Mouse (Mus musculus) myocyte (in vitro differentiated cells): ENCODE data around the gene Ak1. TPM values are rescaled to one million over a fixed set of nuclear protein-coding genes. Genes with fewer than 3 reads are reported as not detected.

Experiments
- H3K27me3 ChIP-seq: one replicate; pipeline ENCODE4 v1.6.1; 2011; ENCODE audit not compliant: control insufficient read depth, insufficient read depth, insufficient read length
- H3K36me3 ChIP-seq: one replicate; pipeline ENCODE4 v1.6.1; 2011; ENCODE audit not compliant: control insufficient read depth, insufficient read depth
- H3K4me2 ChIP-seq: one replicate; pipeline ENCODE4 v1.6.1; 2011; ENCODE audit warnings: low read depth, control low read depth
- H3K4me3 ChIP-seq: one replicate; pipeline ENCODE4 v1.5.1; 2011; ENCODE audit warnings: mild to moderate bottlenecking, control low read depth, moderate library complexity
- H3K79me2 ChIP-seq: one replicate; pipeline ENCODE4 v1.6.1; 2011; ENCODE audit not compliant: control insufficient read depth, insufficient read depth
- H3ac ChIP-seq: one replicate; pipeline ENCODE4 v1.6.1; 2011; ENCODE audit not compliant: control insufficient read depth, insufficient read length
- CEBPB ChIP-seq: IDR thresholded peaks from 2 replicates; pipeline ENCODE4 v1.6.1; 2011; ENCODE audit warnings: mild to moderate bottlenecking, moderate library complexity; ENCODE audit not compliant: poor library complexity, insufficient read depth, severe bottlenecking
- E2F4 ChIP-seq: IDR thresholded peaks from one replicate; pipeline ENCODE4 v1.6.1; 2011; ENCODE audit warnings: mild to moderate bottlenecking, control low read depth, moderate library complexity; ENCODE audit not compliant: insufficient read depth
- MAX ChIP-seq: IDR thresholded peaks from one replicate; pipeline ENCODE4 v1.6.1; 2011; ENCODE audit warnings: low read depth, mild to moderate bottlenecking, control low read depth
- MYOD1 ChIP-seq, 3 experiments: IDR thresholded peaks; one replicate each; pipeline ENCODE4 v1.6.1; 2011; ENCODE audit warnings: control low read depth in 2 of 3, low read depth in 2 of 3, mild to moderate bottlenecking in 2 of 3, moderate library complexity in 1 of 3; ENCODE audit not compliant: insufficient read length in 2 of 3, control insufficient read depth in 1 of 3
- MYOG ChIP-seq, 3 experiments: IDR thresholded peaks; one replicate each; pipeline ENCODE4 v1.6.1; 2011; ENCODE audit warnings: control low read depth in 2 of 3, low read depth in 2 of 3, mild to moderate bottlenecking in 2 of 3; ENCODE audit not compliant: insufficient read length in 2 of 3, control insufficient read depth in 1 of 3, insufficient read depth in 1 of 3
- POLR2A ChIP-seq: IDR thresholded peaks from one replicate; pipeline ENCODE4 v1.6.1; 2011; ENCODE audit warnings: low read depth, mild to moderate bottlenecking, control low read depth, moderate library complexity; ENCODE audit not compliant: insufficient read length
- POLR2AphosphoS2 ChIP-seq: IDR thresholded peaks from one replicate; pipeline ENCODE4 v1.6.1; 2011; ENCODE audit warnings: low read depth, control low read depth; ENCODE audit not compliant: insufficient read length
- REST ChIP-seq: IDR thresholded peaks from one replicate; pipeline ENCODE4 v1.6.1; 2011; ENCODE audit warnings: mild to moderate bottlenecking, control low read depth, moderate library complexity; ENCODE audit not compliant: insufficient read depth, insufficient read length
- SRF ChIP-seq: IDR thresholded peaks from one replicate; pipeline ENCODE4 v1.6.1; 2011; ENCODE audit warnings: low read depth; ENCODE audit not compliant: control insufficient read depth, insufficient read length
- TCF12 ChIP-seq: IDR thresholded peaks from one replicate; pipeline ENCODE4 v1.6.1; 2011; ENCODE audit warnings: mild to moderate bottlenecking, control low read depth; ENCODE audit not compliant: poor library complexity, insufficient read depth, severe bottlenecking
- TCF3 ChIP-seq: IDR thresholded peaks from one replicate; pipeline ENCODE4 v1.6.1; 2011; ENCODE audit warnings: low read depth, control low read depth; ENCODE audit not compliant: insufficient read length
- USF1 ChIP-seq: IDR thresholded peaks from one replicate; pipeline ENCODE4 v1.6.1; 2011; ENCODE audit warnings: low read depth, mild to moderate bottlenecking, control low read depth, moderate library complexity
- polyA plus RNA-seq: library from polyadenylated mRNA; unstranded; fragments of >200 nt; fragmentation: generic; extraction: Trizol; gene quantifications from one replicate; pipeline ENCODE4 v1.2.1, GENCODE M21; 2012; ENCODE audit warnings: missing spikeins

Gene Ak1
- polyA plus RNA-seq, 1 experiment = 265 TPM

DNA sequence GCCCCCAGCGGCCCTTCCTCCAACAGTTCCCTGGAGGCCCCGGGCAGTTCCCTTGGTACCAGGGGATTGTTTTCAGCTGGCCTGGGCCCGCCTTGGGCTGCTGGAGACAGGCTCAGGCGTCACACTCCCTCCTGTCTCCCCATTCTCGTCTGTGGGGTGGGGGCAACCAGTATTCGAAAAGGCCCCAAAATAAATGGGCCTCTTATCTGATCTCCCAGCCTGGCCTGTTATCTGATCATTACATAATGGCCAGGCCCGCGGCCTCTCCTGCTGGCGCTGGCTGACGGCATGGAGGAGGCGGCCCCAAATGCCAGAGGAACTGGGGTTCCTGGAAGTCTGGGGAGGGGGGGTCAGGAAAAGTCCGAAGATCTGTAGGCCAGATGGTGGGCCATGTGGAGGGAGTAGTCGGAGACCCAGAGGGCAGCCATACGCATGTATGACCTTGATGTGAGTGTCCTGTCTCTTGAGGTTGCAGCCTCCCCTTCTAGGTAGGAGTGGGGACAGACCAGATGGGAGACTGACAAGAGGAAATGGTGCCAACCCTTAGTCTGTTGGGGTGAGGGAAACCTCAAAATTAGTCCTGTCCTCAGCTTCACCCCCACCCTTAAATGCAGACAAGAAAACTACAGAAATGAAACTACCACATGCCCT lies 33.3 kb downstream of the Ak1 start:
- TF ChIP-seq TCF3 (no peak), E2F4 (no peak), MAX (no peak), USF1 (no peak), REST (no peak), MYOD1 (IDR thresholded peaks at IDR 0.05; ENCODE audit: control insufficient read depth in 1 of 3, insufficient read length in 2 of 3, low read depth in 2 of 3) (no peak), POLR2AphosphoS2 (no peak), MYOG (IDR thresholded peaks at IDR 0.05; ENCODE audit: control insufficient read depth in 1 of 3, insufficient read depth in 1 of 3, insufficient read length in 2 of 3, low read depth in 2 of 3) (no peak), POLR2A (no peak), TCF12 (no peak), SRF (no peak), CEBPB (no peak)
- no peaks in the 10 kb centered on the region for H3K79me2 ChIP-seq
- no peaks in the 10 kb centered on the region for H3K27me3 ChIP-seq
- H3K4me3 ChIP-seq = no peak overlapping the region
- no peak overlapping the region for H3K4me2 ChIP-seq
- H3K36me3 ChIP-seq = no peaks in the 10 kb centered on the region
- no peak overlapping the region for H3ac ChIP-seq

DNA sequence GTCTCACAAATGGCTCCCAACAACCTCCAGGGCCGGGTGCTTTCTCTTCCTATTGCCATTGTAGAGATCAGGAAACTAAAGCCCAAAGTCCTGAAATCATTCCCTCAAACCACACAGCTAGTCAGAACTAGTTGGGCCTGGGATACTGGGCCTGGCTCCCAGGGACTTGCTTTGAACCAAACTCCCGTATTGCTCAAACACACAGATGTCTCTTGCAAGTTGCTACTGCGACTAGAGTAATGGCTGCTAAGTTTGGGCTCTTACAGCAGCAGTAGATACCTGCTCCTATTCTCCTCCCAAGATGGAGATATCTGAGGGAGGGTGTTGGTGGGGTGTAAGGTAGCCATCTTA lies 33.8 kb downstream of the Ak1 start:
- Histone ChIP-seq H3K27me3 (no peaks in the 10 kb centered on the region), H3K4me3 (no peak overlapping the region), H3ac (no peak overlapping the region), H3K79me2 (no peaks in the 10 kb centered on the region), H3K4me2 (no peak overlapping the region), H3K36me3 (no peaks in the 10 kb centered on the region)
- TF ChIP-seq POLR2A (no peak), SRF (no peak)

DNA sequence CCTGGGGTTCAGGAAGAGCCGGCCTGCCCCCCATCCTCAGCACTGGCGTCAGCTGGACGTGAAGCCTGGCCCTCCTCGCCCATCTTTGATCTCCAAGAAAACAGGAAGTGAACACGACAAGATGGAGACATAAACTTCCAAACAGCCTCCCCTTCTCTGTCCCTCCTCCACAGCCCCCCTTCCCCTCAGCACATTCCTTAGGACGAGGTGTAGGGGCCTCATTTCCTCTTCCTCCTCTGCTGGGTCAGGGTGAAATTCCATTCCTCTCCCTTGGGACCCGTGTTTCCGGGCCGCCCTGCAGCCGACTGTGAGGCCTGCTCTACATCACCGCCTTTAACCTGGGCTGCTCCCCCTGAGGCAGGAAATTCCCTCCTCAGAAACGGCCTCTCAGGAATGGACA lies 34.3 kb downstream of the Ak1 start:
- Histone ChIP-seq H3K79me2 (no peaks in the 10 kb centered on the region), H3ac (no peak overlapping the region), H3K36me3 (no peaks in the 10 kb centered on the region), H3K27me3 (no peaks in the 10 kb centered on the region), H3K4me3 (no peak overlapping the region), H3K4me2 (no peak overlapping the region)
- TF ChIP-seq TCF12 (no peak), E2F4 (no peak), MYOD1 (IDR thresholded peaks at IDR 0.05; ENCODE audit: control insufficient read depth in 1 of 3, insufficient read length in 2 of 3, low read depth in 2 of 3) (no peak), MYOG (IDR thresholded peaks at IDR 0.05; ENCODE audit: control insufficient read depth in 1 of 3, insufficient read depth in 1 of 3, insufficient read length in 2 of 3, low read depth in 2 of 3) (no peak), SRF (no peak), MAX (no peak), POLR2A (no peak), USF1 (no peak), POLR2AphosphoS2 (no peak), REST (no peak)

DNA sequence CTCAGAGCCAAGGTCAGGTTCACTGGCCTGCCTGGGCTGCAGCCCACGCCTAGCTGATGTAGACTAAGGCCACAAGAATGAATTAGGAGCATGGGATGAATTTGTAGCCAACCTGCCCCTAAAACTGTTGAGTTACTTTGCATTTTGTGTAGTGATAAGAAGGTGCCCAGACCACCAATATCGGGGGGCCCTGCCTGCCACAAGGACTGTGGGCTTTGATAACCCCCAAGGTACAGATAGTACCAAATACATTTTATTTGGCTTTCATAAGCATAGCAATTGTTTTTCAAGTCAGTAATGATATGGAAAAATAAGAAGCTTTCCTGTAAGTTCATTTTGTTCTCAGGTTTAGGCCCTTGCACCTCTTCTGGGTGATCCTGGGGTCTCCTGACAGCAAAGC lies 37.3 kb downstream of the Ak1 start:
- H3K27me3 ChIP-seq = no peaks in the 10 kb centered on the region
- H3K4me2 ChIP-seq = no peak overlapping the region
- no peak overlapping the region for H3ac ChIP-seq
- no peaks in the 10 kb centered on the region for H3K36me3 ChIP-seq
- no peak overlapping the region for H3K4me3 ChIP-seq
- H3K79me2 ChIP-seq = no peaks in the 10 kb centered on the region
- TF ChIP-seq E2F4 (no peak), CEBPB (no peak), SRF (no peak), TCF12 (no peak), POLR2AphosphoS2 (no peak), MYOD1 (IDR thresholded peaks at IDR 0.05; ENCODE audit: control insufficient read depth in 1 of 3, insufficient read length in 2 of 3, low read depth in 2 of 3) (no peak), USF1 (no peak), REST (no peak), TCF3 (no peak), MAX (no peak), POLR2A (no peak), MYOG (IDR thresholded peaks at IDR 0.05; ENCODE audit: control insufficient read depth in 1 of 3, insufficient read depth in 1 of 3, insufficient read length in 2 of 3, low read depth in 2 of 3) (no peak)

DNA sequence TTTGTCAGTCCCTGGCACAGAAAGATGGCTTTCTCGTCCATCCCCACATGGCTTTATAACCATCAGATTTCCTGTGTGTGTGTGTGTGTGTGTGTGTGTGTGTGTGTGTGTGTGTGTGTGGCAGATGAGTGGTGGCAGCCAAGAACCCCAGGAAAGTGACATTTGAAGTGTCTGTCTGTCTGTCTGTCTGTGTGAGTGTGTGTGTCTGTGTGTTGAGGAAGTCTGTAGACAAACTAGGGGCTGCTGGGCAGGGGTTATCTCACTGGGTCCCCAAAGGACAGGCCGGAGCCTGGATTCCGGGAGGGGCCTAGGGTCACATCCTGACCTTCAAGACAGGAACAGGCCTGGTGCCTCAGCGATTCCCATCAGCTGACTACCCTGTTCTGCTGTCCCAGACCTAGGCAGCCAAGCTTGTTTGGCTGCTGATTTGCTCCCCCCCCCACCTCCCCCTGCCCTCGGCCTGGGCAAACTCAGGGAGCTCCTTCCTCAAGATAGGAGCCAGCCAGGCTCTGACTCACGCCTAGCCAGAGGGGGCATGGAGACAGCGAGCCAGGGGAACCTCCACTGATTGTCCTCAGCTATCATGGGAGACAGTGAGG lies 40.0 kb downstream of the Ak1 start:
- H3K4me2 ChIP-seq = no peak overlapping the region
- no peak overlapping the region for H3K4me3 ChIP-seq
- no peak for TF ChIP-seq E2F4
- no peak for TF ChIP-seq POLR2AphosphoS2
- no peak for TF ChIP-seq USF1
- no peak for TF ChIP-seq TCF12
- no peak for TF ChIP-seq MYOD1 (IDR thresholded peaks at IDR 0.05; ENCODE audit: control insufficient read depth in 1 of 3, insufficient read length in 2 of 3, low read depth in 2 of 3)
- no peak for TF ChIP-seq MAX
- no peak for TF ChIP-seq MYOG (IDR thresholded peaks at IDR 0.05; ENCODE audit: control insufficient read depth in 1 of 3, insufficient read depth in 1 of 3, insufficient read length in 2 of 3, low read depth in 2 of 3)
- TF ChIP-seq TCF3 = no peak
- TF ChIP-seq CEBPB = no peak
- no peak for TF ChIP-seq REST
- no peaks in the 10 kb centered on the region for H3K79me2 ChIP-seq
- H3ac ChIP-seq = no peak overlapping the region
- no peaks in the 10 kb centered on the region for H3K36me3 ChIP-seq
- H3K27me3 ChIP-seq = no peaks in the 10 kb centered on the region
